Mouse (Mus musculus) c-Kit-positive CD71-positive TER-119-positive erythroid progenitor cells, embryonic 14.5 days (primary cell): ENCODE measurements around the gene Pspn.

Experiments
- DNase-seq: peaks from one replicate; pipeline ENCODE4 v3.0.0-alpha.2; 2013; ENCODE audit warnings: low spot score

The Pspn gene

DNA sequence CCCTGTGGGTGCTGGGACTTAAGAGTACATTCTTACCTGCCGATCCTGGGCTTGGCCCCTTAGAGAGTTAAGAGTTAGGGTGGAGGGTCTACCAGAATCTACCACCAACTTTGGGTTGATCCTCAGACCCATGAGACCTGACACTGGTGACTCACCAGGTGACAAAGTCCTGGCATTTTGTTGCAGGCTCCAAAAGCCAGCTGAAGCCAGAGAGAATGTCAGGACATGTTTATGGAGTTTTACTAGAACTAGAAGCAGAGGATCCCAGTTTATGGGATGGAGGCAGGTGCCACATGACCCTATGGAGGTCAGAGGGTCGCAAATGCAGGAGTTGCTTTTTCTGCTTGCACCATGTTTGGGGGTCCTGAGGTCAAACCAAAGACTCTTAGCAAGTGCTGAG lies 3.3 kb downstream of the Pspn start:
- DNase-seq: no peak

- DNase-seq: no peak
Observed at GRCm38 (mm10) chr17:56995046-56995445, 4.8 kb downstream of the Pspn start.

DNA sequence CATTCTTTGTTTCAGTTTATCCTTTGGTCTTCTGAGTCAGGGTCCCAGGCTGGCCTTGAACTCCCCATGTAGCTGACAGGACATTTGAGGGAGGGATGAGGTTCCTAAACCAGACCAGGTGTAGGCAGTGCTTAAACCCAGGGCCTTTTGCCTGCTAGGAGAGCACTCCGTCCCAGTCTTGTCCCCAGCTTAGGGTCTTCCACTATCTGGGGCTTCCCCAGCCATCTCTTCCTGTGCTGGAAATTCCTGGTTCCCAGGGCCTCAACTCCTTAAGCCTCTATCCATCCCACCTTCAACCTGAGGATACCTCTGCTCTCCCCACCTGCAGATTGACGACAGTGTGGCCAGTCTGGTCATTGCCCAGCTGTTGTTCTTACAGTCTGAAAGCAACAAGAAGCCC lies 8.9 kb downstream of the Pspn start:
- no peak for DNase-seq

DNA sequence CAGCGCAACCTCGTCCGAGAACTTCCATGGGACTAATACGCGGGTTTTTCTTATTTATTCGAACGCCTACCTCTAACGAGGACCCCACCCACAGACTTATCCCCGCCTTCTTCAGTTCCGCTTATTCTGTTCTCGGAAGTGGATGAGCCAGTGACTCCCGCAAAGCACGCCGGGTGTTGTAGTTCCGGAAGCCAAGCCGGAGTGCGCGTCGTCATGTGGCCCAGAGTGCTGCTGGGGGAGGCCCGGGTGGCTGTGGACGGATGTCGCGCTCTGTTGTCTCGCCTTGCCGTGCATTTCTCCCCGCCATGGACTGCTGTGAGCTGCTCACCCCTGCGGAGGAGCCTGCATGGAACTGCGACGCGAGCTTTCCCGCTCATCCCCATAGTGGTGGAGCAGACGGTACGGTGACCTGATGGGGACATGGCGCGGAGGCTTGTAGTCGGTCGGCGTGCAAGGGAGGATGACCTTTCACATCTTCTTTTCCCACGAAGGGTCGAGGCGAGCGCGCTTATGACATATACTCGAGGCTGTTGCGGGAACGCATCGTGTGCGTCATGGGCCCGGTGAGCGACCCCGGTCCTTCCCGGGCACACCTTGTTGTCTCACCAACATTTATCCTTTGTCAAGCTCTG lies 9.6 kb downstream of the Pspn start, which contains the start of gene Clpp:
Clpp (plus strand) TSS at position 191 of the 632 bp plus-strand sequence.
- peak; percentile 93 for DNase-seq

GRCm38 (mm10) chr17:56989467-56990114 lies 10.2 kb downstream of the Pspn start:
- no peak for DNase-seq

- no peak for DNase-seq
Observed at GRCm38 (mm10) chr17:56988921-56989430, 10.8 kb downstream of the Pspn start.

DNA sequence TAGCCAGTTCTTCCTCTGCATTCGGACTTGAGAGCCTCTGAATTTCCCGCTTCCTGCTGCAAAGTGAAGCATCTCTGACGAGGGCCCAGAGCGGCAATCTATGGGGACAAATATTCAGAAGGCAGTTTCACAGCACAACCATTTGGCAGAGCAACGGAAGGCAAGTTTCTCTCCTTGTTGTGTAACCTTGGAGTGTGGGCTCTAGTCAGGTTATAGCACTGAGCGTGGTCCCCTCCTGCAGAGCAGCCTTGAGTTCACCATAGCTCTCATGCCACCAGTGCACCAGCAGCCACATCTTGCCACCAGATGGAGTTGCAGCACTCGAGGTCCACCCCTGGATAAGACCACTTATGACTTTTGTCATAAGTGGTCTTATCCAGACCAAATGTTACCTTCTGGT lies 11.4 kb downstream of the Pspn start:
- no peak for DNase-seq

DNA sequence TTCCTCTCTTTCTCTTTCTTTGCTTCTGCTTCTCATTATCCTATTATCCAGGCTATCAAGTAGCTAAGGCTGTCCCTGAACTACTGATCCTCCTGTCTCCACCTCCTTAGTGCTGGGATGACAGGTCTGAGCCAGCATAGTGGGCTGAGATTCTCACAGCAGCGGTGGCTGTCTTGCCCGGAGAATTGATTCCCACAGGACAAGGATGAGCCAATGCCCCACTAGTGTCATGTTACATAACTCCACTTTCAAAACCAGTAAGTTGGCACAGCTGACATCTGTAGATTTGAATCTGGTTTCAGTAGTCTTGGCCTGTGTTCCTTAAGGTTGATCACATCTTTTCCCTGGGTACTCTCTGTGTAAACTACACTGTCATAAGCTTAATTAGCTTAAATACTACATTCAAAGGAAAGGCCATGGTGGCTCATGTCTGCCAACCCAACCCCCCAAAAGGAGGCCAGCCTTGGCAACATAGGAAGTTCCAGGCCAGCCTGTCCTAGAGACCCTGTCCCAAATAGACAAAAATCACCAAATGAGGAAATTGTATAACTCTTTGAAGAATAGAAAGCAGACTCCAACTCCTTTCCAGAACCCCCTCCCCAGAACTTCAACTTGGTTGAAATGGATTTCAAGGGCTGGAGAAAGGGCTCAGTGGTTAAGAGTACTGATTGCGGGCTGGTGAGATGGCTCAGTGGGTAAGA lies 13.6 kb downstream of the Pspn start:
- DNase-seq: no peak

DNA sequence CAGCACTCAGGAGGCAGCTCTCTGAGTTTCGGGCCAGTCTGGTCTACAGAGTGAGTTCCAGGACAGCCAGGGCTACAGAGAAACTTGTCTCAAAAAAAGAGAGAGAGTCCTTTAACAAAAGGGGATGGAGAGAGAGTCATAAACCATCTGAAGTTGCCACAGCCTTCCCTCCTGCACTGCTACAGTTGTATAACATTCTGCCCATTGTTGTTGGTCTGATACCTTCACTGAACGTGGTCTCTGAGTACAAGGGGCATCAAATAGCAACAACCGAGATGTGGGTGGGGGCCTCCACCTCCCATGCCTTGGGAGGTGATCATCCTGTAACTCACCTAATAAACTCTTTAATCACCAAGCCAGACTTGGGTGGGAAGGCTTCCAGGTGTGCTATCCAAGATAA lies 14.2 kb downstream of the Pspn start:
- no peak for DNase-seq

DNA sequence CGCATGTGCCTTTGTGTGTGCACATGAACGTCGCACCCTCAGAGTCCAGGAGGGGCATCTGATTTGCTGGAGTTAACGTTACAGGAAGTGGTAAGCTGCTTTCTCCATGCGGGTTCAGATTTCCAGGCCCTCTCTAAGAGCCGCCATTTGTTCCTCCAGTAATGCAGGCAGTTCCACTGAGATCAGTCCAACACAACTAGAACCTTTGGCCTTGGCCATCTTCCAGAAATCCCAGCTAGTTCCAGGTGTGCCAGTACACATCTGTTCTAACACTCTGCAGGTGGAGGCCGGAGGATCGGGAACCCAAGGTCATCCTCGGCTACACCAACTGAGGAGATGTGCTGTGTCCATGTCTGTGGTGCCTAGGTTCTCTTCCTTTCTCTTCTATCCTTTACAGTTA lies 14.9 kb downstream of the Pspn start:
- DNase-seq: no peak

DNA sequence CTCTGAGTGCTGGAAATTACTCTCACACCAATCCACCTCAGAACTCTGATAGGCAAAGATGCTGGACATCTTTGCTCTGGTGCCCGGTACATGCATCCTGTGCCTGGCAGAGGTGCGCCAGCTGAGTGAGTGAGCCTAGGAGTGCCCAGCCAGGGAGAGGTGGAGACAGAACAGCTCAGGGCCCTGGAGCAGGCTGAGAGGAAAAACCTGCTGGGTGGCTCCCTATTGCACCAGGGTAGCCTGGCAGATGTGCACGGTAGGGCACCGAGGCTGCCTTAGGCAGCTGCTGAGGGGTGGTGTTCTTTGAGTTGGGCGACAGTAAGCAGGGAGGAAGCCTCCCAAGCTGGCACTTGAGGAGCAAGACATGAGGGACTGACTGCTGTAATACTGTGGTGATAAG lies 17.8 kb downstream of the Pspn start, which contains the start of gene Acer1:
Acer1 (minus strand) TSS at position 114 of the 400 bp plus-strand sequence.
- DNase-seq: no peak

GRCm38 (mm10) chr17:56981049-56981448 lies 18.8 kb downstream of the Pspn start:
- no peak for DNase-seq

GRCm38 (mm10) chr17:56979524-56979923 lies 20.3 kb downstream of the Pspn start:
- DNase-seq: no peak

DNA sequence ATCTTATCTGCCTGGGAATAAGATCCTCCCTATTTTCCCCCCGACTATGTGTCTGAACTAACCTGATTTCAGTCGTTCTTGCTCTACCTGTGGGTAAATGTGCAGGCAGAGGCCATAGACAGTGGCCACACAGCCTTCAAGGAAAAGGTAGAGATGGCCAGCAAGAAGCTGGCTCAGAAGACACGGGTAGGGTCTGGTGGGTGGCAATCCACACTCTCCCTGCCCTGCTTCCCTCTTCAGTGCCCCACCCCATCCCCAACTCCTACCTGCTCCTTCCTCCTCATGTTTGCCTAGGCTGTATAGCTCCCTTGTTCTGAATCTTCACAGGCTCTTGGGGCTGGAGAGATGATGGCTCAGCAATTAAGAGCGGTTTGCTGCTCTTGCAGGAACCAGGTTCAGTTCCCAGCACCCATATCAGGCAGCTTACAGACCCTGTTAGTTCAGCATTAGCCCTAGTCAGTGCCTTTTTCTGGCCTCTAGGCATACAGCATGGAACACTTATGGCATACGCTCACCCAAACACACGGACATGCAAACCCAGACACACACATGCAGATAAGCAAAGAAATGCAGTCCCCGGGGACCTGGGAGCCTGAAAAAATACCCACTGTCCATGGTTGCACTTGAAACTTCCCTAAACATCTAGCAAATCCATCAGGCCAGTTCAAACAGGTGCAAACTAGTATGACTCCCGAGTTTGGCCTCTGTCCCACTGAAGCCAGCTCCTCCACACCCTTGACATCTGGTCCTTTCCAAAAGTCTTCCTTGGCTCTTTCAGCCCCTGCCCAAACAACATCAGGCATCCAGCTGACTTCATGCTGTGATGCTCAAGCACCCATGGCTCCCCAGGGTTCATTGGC lies 23.1 kb downstream of the Pspn start:
- no peak for DNase-seq

GRCm38 (mm10) chr17:56975391-56975790 lies 24.4 kb downstream of the Pspn start:
- DNase-seq: no peak

DNA sequence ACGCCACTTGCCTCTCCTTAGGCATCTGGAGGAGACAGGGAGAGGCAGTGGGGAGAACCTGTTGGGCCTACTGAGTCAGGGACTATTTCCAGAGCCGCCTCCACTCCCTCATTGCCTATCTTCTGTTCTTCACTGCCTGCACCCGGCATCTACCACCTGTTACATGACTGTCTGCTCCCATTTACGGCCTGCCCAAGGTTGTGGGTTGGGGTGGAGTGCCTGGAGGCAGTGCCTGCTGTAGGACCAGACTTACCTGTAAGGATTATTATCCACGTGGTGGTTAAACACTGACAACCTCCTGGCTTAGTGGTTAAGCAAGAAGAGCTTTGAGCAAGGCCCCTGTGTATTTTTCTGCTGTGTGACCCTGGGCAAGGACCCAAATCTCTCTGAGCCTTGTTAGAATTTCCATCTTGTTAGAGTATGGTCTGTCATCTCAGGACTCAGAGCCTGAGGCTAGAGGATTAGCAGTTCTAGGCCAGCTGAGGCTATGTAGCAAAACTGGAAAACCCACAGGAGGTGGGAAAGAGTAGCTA lies 25.0 kb downstream of the Pspn start:
- no peak for DNase-seq

- DNase-seq: no peak
Observed at GRCm38 (mm10) chr17:56973956-56974707, 25.7 kb downstream of the Pspn start.

DNA sequence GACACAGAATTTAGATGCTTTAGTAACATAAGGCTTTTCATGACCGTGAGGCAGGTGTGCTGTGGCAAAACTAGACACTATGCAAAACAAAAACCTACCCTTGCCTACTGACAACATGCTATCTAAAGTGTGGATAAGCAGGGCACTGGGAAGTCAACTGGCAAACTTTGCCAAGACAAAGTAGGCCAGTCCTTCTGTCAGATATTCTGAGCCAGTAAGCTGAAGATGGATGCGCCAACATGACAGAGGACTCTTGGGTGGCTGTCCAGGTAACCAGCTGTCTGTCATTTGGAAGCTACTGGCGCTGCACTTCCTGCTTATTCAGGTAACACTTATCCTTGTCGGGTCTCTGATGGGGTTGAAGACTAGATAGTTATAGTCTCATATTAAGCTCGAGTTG lies 29.7 kb downstream of the Pspn start:
- no peak for DNase-seq

DNA sequence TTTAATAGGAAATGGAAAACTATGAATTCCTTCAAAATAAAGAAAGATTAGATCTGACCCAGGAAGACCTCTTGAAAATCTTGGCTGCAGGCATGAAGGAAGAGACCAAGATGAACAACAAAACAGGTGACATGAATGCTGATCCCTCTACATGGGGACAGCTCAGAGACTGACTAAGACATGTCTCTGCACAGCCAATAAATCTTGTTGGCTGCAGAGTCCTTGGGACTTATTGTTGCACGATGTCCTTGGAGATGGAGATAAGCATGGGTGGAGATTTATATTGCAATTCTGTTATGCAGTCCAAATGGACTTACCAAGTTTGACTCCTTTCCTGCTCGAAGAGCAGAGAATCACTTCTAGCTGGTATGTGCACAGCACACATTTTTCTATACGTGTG lies 30.5 kb downstream of the Pspn start:
- DNase-seq: no peak

- DNase-seq: no peak
Observed at GRCm38 (mm10) chr17:56963646-56964045, 36.2 kb downstream of the Pspn start.
